Mouse (Mus musculus): ENCODE data around the gene Nr2f6.

Nr2f6 gene

DNA sequence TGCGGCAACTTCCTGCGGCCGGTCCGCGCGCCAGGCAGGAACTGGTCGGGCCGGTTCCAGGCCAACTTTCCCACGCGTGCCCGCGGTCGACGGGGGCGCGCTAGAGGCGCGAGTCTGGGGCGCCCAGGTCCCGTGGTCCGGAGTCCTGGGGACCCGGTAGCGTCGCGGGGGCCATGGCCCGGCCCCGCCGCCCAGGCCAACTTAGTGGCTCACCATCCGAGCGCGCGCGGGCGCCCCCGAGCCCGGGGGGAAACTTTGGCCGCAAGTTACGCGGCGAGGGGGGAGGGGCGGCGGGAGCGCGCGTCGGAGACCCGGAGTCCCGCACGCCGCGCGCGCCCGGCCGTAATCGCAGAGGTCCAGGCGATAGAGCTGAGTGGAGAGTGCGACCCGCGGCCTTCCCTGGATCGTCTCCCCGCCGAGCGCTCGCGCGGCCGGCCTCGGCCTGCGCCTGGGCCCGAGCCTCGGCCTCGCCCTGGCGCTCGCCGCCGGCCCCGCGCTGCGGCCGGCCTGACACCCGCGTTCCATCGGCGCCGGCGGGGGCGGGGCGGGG lies at the start of gene Nr2f6:
Gene Nr2f6 (minus strand): TSS at position 540 of the 550 bp plus-strand sequence.
- peak; percentile 61 for DNase-seq

DNA sequence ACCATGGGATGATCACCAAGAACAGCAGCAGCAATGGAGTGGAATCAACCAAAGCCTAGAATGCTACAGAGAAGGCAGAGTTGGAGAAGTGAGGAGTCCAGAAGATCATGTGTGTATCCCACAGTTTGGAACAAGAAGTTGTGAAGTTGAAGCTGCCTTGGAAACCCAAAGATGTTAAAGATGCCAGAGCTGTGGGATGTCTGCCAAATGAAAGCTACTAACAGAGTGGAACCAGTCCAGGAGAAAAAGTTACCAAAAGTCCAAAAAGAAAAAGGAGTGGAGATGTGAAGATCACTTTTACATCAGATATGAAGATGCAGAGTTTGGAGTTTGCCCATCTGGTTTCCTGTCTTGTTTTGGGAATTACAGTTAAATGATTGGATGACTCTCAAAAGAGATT lies 40.4 kb upstream of the Nr2f6 start:
- no peak for DNase-seq

DNA sequence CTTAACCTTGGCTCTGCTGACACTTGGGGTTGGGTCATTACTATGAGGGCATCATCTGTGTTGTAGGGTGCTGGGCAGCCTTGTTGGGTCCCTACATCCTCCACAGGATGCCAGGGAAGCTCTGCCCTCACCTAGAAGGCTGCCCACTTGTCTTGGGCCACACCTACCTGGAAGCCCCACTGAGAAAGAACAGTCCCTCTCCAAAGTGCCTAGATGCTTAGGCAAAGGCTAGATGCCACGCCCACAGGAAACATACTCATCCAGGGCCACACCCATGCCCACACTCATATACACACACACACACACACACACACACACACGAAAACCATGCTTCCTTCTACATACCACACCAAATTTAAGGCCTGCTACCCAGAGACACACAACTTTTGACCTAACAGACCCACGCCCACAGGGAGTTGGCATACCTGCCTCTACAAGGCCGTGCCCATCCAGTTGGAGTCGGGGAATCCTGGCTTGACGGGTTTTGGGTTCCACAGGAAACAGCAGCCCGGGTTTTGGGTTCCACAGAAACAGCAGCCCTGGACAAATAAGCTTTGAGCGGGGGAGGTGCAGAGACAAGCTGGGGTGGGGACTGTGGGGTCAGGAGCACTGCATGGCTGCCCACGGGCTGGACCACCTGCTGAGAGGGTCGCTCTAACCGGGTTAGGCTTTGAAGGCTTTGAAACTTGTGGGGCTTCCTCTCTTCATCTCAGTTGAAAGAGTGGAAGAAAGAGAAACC lies 29.9 kb upstream of the Nr2f6 start:
- DNase-seq = no peak

DNA sequence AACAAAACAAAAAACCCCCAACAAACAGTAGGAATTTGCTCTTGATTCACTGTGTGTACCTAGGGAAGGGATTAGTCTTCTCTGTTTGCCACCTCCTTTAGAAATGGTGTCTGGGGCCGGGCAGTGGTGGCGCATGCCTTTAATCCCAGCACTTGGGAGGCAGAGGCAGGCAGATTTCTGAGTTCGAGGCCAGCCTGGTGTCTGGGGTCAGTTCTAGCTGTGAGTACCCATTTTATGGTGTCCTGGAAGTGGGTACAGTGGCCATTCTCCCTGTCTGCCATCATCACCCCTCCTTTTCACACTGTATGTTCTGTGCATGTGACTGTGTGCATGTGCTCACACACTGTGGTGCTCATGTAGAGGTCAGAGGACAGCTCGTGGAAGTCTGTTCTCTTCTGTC lies 26.5 kb upstream of the Nr2f6 start:
- DNase-seq = no peak

DNA sequence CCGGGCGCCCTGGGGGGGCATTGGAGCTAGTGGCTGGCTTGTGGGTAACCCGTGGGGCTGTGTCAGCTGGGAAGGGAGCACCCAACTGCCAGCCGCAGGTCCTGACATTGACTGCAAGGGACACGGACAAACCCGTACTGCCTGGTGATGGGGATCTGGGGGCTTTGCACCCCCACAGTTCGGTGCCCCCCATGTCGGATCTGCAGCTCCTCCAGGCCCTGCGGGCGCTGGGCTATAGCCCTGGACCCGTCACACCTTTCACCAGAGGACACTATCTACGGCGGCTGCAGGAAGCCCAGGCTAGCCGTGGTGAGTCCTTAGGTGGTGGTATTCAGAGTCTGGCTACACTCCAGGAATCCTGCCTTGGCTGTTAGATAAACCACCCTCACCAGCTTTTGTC lies 25.7 kb upstream of the Nr2f6 start:
- no peak for DNase-seq

GRCm38 (mm10) chr8:71406099-71407015 lies 24.6 kb upstream of the Nr2f6 start:
- no peak for DNase-seq

- peak; percentile 91 for DNase-seq
These were observed 23.8 kb upstream of the Nr2f6 start, which contains the start of gene Ankle1 for GRCm38 (mm10) chr8:71405401-71406098. Ankle1 (plus strand) TSS chr8:71406010.

GRCm38 (mm10) chr8:71404951-71405351 lies 23.2 kb upstream of the Nr2f6 start:
- no peak for DNase-seq

DNA sequence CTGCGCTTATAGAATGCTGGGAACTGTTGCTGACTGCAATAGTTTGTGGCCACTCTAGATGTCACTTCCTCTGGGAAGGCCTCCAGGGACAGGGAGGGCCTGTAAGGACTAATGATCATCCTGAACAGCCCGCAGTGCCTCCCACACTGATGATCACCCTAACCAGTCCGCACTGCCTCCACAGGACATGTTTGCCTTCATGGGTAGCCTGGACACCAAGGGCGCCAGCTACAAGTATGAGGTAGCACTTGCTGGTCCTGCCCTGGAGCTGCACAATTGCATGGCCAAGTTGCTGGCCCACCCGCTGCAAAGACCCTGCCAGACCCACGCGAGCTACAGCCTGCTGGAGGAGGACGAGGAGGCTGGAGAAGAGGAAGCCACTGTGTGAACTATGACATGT lies 22.3 kb upstream of the Nr2f6 start:
- no peak for DNase-seq

DNA sequence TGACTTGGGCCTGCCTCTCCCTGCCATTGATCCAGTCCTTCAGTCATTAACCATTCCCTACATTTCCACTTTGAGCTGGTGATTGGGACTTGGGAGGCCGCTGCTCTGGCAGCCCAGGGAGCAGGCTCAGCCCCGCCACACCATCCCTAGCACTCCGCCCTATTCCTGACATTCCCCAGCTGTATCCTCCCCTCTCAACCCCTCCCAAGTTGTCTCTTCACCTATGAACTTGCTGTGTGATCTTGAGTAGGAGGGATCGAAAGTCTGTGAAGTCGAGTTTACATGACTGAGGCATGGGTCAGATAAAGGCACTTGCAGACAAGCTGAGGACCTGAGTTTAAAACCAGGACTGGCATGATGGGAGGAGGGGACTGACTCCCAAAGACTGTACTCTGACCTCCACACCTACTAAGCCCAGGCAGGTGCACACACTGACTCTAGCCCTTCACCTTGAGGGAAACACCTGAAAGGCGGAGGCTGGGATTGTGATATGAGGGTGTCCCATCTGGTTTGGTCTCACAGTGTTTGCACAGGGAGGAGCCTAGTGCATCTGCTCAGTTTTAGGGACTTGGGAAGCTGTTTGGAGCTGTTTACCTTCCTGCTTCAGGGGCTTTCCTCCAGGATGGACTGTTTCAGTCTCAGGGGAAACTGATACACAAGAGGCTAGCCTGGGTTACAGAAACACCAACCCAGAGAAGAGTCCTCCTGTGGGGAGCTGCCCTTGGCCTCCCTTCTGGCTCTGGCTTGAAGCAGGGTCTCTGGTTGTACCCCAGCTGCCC lies 21.5 kb upstream of the Nr2f6 start:
- DNase-seq = no peak

GRCm38 (mm10) chr8:71402446-71402964 lies 20.7 kb upstream of the Nr2f6 start:
- DNase-seq = no peak

GRCm38 (mm10) chr8:71401454-71401853 lies 19.7 kb upstream of the Nr2f6 start:
- DNase-seq = no peak

GRCm38 (mm10) chr8:71400826-71401225 lies 19.1 kb upstream of the Nr2f6 start:
- DNase-seq = no peak

GRCm38 (mm10) chr8:71397701-71398100 lies 15.9 kb upstream of the Nr2f6 start:
- DNase-seq = no peak

DNA sequence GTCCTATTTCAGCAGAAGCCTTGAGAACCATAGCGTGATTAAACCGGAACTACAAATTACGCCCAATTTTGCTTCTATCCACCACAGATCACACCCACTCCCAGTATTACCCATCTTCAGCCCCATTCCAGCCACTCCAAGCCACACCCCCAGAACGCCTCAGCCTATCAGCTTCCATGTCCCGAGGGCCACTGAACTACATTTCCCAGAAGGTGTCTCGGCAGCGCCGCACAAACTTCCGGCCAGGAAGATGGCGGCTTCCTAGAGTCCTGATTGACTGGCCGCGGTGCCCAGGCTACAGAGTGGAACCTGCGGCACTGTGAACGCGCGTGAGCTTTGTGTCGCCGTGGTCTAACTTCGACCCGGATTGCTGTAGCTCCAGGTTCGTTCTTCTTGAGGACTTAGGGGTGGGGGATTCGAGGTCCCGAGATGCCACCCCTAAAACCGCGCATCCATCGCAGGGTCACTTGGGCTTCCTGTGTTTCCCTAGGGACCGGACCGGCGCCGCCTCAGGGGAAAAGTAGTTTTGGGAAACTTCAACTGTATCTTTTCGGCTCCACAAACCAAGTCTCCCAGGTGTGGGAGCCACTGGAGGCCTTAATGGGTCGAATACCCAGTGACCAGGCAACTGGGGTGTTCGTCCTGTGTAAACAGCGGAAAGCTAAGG lies 15.0 kb upstream of the Nr2f6 start, which contains the start of gene Babam1:
Gene Babam1 (plus strand): TSS at position 223 of the 667 bp plus-strand sequence.
- DNase-seq = peak; percentile 94

DNA sequence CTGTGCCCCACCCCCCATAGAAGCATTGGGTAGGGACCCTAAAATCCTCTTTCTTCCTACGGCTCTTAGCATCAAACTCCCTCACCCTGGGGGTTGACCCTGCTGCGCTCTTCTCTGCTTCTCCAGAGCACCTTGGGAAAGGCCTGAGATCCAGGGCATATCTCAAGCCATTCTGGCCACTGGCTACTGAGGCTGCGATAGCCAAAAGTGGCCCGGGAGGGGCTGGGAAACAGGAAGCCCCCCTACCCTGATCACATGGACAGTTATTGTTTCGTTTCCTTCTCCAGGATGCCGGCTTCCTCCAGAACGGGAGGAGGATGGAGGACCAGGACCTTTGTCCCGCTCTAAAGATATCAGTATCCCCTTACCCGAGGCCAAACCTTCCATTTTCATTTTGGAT lies 13.9 kb upstream of the Nr2f6 start, which contains the start of gene Ushbp1:
Gene Ushbp1 (minus strand): TSS at position 174 of the 400 bp plus-strand sequence.
- DNase-seq = no peak

GRCm38 (mm10) chr8:71395071-71395470 lies 13.3 kb upstream of the Nr2f6 start:
- DNase-seq = peak; percentile 2

- DNase-seq = no peak
These were observed 12.7 kb upstream of the Nr2f6 start for GRCm38 (mm10) chr8:71394481-71394880.

GRCm38 (mm10) chr8:71392871-71393270 lies 11.1 kb upstream of the Nr2f6 start:
- no peak for DNase-seq

DNA sequence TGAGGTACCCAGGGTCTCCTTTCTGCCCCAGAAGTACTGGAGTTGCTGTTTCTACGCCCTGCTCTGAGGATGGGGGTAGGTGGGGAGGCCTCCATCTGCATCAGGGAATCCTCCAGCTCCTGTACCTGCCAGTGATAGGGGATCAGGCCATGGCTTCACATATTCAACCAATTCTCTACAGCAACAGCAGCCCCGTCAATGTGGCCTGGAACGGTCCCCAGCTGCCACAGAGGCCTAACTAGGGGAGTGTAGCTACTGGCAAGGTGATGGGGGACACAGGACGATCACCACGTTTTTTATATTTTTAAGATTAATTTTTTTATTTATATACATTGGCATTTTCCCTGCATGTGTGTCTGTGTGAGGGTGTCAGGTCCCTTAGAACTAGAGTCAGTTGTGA lies 10.6 kb upstream of the Nr2f6 start:
- no peak for DNase-seq

DNA sequence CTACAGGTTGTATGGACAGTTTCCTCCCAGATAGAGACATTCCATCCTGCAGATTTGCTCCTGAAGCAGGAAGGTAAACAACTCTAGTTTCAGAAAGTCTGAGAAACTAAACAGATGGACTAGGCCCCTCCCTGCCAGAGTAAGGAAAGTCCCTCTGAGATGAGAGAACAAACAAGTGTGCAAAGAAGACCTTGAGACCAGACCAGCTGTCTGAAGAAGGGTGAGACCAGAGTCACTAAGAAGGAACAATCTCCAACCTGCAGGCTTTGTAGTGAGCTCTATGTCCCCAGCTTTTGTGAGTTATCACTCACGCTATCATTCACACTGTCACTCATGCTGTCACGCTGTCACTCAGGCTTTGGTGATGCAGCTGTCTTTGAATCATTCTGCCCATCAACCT lies 9.9 kb upstream of the Nr2f6 start:
- DNase-seq = no peak

All from right cerebral cortex, postnatal 25 days (tissue).